Mouse (Mus musculus): ENCODE results near the gene Kcnb1. TPM values are rescaled to one million over a fixed set of nuclear protein-coding genes. Genes with fewer than 3 reads are reported as not detected.

The Kcnb1 gene
- polyA plus RNA-seq, 1 experiment from 2014 or later, result 0.96 TPM

- Histone ChIP-seq H3K4me1 (ENCODE audit: control insufficient read depth, insufficient read depth, low read length) (no peaks in the 10 kb centered on the region), H3K27me3 (ENCODE audit: control insufficient read depth, insufficient read depth, low read length) (no peaks in the 10 kb centered on the region), H3K9me3 (ENCODE audit: control insufficient read depth, low read length) (no peaks in the 10 kb centered on the region), H3K4me2 (no peak overlapping the region), H3K9ac (ENCODE audit: low read length) (no peak overlapping the region), H3K27ac (ENCODE audit: low read depth, low read length) (no peak overlapping the region), H3K36me3 (ENCODE audit: control insufficient read depth, insufficient read depth, low read length) (no peaks in the 10 kb centered on the region), H3K4me3 (ENCODE audit: low read depth, low read length) (no peak overlapping the region)
- DNase-seq (ENCODE audit: low spot score, missing footprints) (no peak), ATAC-seq (ENCODE audit: low FRiP score) (no peak)
- 89% methylated on average over 7 of the region's 7 CpGs for WGBS
Observed at GRCm38 (mm10) chr2:167224937-167225336, 35.0 kb upstream of the Kcnb1 start.

- no peak overlapping the region for H3K4me2 ChIP-seq
- H3K27me3 ChIP-seq (ENCODE audit: control insufficient read depth, insufficient read depth, low read length), result no peaks in the 10 kb centered on the region
- no peak overlapping the region for H3K9ac ChIP-seq (ENCODE audit: low read length)
- no peaks in the 10 kb centered on the region for H3K4me1 ChIP-seq (ENCODE audit: control insufficient read depth, insufficient read depth, low read length)
- no peak overlapping the region for H3K27ac ChIP-seq (ENCODE audit: low read depth, low read length)
- H3K36me3 ChIP-seq (ENCODE audit: control insufficient read depth, insufficient read depth, low read length), result no peaks in the 10 kb centered on the region
- DNase-seq (ENCODE audit: low spot score, missing footprints) (no peak), ATAC-seq (ENCODE audit: low FRiP score) (no peak)
- 86% methylated on average over 6 of the region's 6 CpGs for WGBS
- H3K4me3 ChIP-seq (ENCODE audit: low read depth, low read length), result no peak overlapping the region
- H3K9me3 ChIP-seq (ENCODE audit: control insufficient read depth, low read length), result no peaks in the 10 kb centered on the region
Observed at GRCm38 (mm10) chr2:167224194-167224593, 34.2 kb upstream of the Kcnb1 start.

- no peaks in the 10 kb centered on the region for H3K27me3 ChIP-seq (ENCODE audit: control insufficient read depth, insufficient read depth, low read length)
- no peak overlapping the region for H3K4me3 ChIP-seq (ENCODE audit: low read depth, low read length)
- WGBS, result 28% methylated on average over 7 of the region's 7 CpGs
- no peak overlapping the region for H3K9ac ChIP-seq (ENCODE audit: low read length)
- no peak overlapping the region for H3K4me2 ChIP-seq
- no peaks in the 10 kb centered on the region for H3K36me3 ChIP-seq (ENCODE audit: control insufficient read depth, insufficient read depth, low read length)
- no peak overlapping the region for H3K27ac ChIP-seq (ENCODE audit: low read depth, low read length)
- peak; percentile 54; the same call in 1 of the 2 replicates for ATAC-seq (ENCODE audit: low FRiP score)
- H3K9me3 ChIP-seq (ENCODE audit: control insufficient read depth, low read length), result no peaks in the 10 kb centered on the region
- DNase-seq (ENCODE audit: low spot score, missing footprints), result peak; percentile 94
- no peaks in the 10 kb centered on the region for H3K4me1 ChIP-seq (ENCODE audit: control insufficient read depth, insufficient read depth, low read length)
Observed at GRCm38 (mm10) chr2:167222152-167222551, 32.2 kb upstream of the Kcnb1 start.

- no peaks in the 10 kb centered on the region for H3K9me3 ChIP-seq (ENCODE audit: control insufficient read depth, low read length)
- H3K4me2 ChIP-seq, result no peak overlapping the region
- ATAC-seq (ENCODE audit: low FRiP score) (no peak), DNase-seq (ENCODE audit: low spot score, missing footprints) (no peak)
- no peak overlapping the region for H3K4me3 ChIP-seq (ENCODE audit: low read depth, low read length)
- H3K36me3 ChIP-seq (ENCODE audit: control insufficient read depth, insufficient read depth, low read length), result no peaks in the 10 kb centered on the region
- no peaks in the 10 kb centered on the region for H3K4me1 ChIP-seq (ENCODE audit: control insufficient read depth, insufficient read depth, low read length)
- H3K27me3 ChIP-seq (ENCODE audit: control insufficient read depth, insufficient read depth, low read length), result no peaks in the 10 kb centered on the region
- no peak overlapping the region for H3K27ac ChIP-seq (ENCODE audit: low read depth, low read length)
- WGBS, result 86% methylated on average over 13 of the region's 13 CpGs
- no peak overlapping the region for H3K9ac ChIP-seq (ENCODE audit: low read length)
Observed at GRCm38 (mm10) chr2:167221159-167221845, 31.3 kb upstream of the Kcnb1 start.

- DNase-seq (ENCODE audit: low spot score, missing footprints), result no peak
- 81% methylated on average over 5 of the region's 5 CpGs for WGBS
- Histone ChIP-seq H3K27me3 (ENCODE audit: control insufficient read depth, insufficient read depth, low read length) (no peaks in the 10 kb centered on the region), H3K27ac (ENCODE audit: low read depth, low read length) (no peak overlapping the region), H3K4me1 (ENCODE audit: control insufficient read depth, insufficient read depth, low read length) (no peaks in the 10 kb centered on the region), H3K9me3 (ENCODE audit: control insufficient read depth, low read length) (no peaks in the 10 kb centered on the region), H3K36me3 (ENCODE audit: control insufficient read depth, insufficient read depth, low read length) (no peaks in the 10 kb centered on the region), H3K9ac (ENCODE audit: low read length) (no peak overlapping the region), H3K4me3 (ENCODE audit: low read depth, low read length) (no peak overlapping the region), H3K4me2 (no peak overlapping the region)
- no peak for ATAC-seq (ENCODE audit: low FRiP score)
Observed at GRCm38 (mm10) chr2:167220736-167221135, 30.8 kb upstream of the Kcnb1 start.

GRCm38 (mm10) chr2:167219154-167219775, 29.3 kb upstream of the Kcnb1 start:
- Histone ChIP-seq H3K9me3 (ENCODE audit: control insufficient read depth, low read length) (no peaks in the 10 kb centered on the region), H3K4me1 (ENCODE audit: control insufficient read depth, insufficient read depth, low read length) (no peaks in the 10 kb centered on the region), H3K27me3 (ENCODE audit: control insufficient read depth, insufficient read depth, low read length) (no peaks in the 10 kb centered on the region), H3K9ac (ENCODE audit: low read length) (no peak overlapping the region), H3K4me3 (ENCODE audit: low read depth, low read length) (no peak overlapping the region), H3K4me2 (no peak overlapping the region), H3K27ac (ENCODE audit: low read depth, low read length) (no peak overlapping the region), H3K36me3 (ENCODE audit: control insufficient read depth, insufficient read depth, low read length) (no peaks in the 10 kb centered on the region)
- WGBS, result 50% methylated on average over 8 of the region's 8 CpGs
- peak; percentile 71; the same call in 1 of the 2 replicates for ATAC-seq (ENCODE audit: low FRiP score)
- peak; percentile 98 for DNase-seq (ENCODE audit: low spot score, missing footprints)

- no peak overlapping the region for H3K27ac ChIP-seq (ENCODE audit: low read depth, low read length)
- ATAC-seq (ENCODE audit: low FRiP score), result no peak
- no peak overlapping the region for H3K4me3 ChIP-seq (ENCODE audit: low read depth, low read length)
- H3K4me2 ChIP-seq, result no peak overlapping the region
- H3K9me3 ChIP-seq (ENCODE audit: control insufficient read depth, low read length), result no peaks in the 10 kb centered on the region
- H3K27me3 ChIP-seq (ENCODE audit: control insufficient read depth, insufficient read depth, low read length), result no peaks in the 10 kb centered on the region
- DNase-seq (ENCODE audit: low spot score, missing footprints), result no peak
- H3K4me1 ChIP-seq (ENCODE audit: control insufficient read depth, insufficient read depth, low read length), result no peaks in the 10 kb centered on the region
- 98% methylated on average over 12 of the region's 12 CpGs for WGBS
- H3K9ac ChIP-seq (ENCODE audit: low read length), result no peak overlapping the region
- no peaks in the 10 kb centered on the region for H3K36me3 ChIP-seq (ENCODE audit: control insufficient read depth, insufficient read depth, low read length)
Observed at GRCm38 (mm10) chr2:167213666-167214065, 23.7 kb upstream of the Kcnb1 start.

- Histone ChIP-seq H3K27ac (ENCODE audit: low read depth, low read length) (no peak overlapping the region), H3K27me3 (ENCODE audit: control insufficient read depth, insufficient read depth, low read length) (no peaks in the 10 kb centered on the region), H3K9me3 (ENCODE audit: control insufficient read depth, low read length) (no peaks in the 10 kb centered on the region), H3K4me3 (ENCODE audit: low read depth, low read length) (no peak overlapping the region), H3K4me1 (ENCODE audit: control insufficient read depth, insufficient read depth, low read length) (no peaks in the 10 kb centered on the region), H3K36me3 (ENCODE audit: control insufficient read depth, insufficient read depth, low read length) (no peaks in the 10 kb centered on the region), H3K4me2 (no peak overlapping the region), H3K9ac (ENCODE audit: low read length) (no peak overlapping the region)
- ATAC-seq (ENCODE audit: low FRiP score) (no peak), DNase-seq (ENCODE audit: low spot score, missing footprints) (no peak)
- 100% methylated on average over 3 of the region's 3 CpGs for WGBS
Observed at GRCm38 (mm10) chr2:167213076-167213475, 23.1 kb upstream of the Kcnb1 start.

GRCm38 (mm10) chr2:167212551-167212950, 22.6 kb upstream of the Kcnb1 start:
- no peak overlapping the region for H3K4me2 ChIP-seq
- no peak for ATAC-seq (ENCODE audit: low FRiP score)
- 95% methylated on average over 6 of the region's 6 CpGs for WGBS
- H3K9ac ChIP-seq (ENCODE audit: low read length), result no peak overlapping the region
- H3K9me3 ChIP-seq (ENCODE audit: control insufficient read depth, low read length), result no peaks in the 10 kb centered on the region
- no peak overlapping the region for H3K4me3 ChIP-seq (ENCODE audit: low read depth, low read length)
- H3K27me3 ChIP-seq (ENCODE audit: control insufficient read depth, insufficient read depth, low read length), result no peaks in the 10 kb centered on the region
- DNase-seq (ENCODE audit: low spot score, missing footprints), result no peak
- no peak overlapping the region for H3K27ac ChIP-seq (ENCODE audit: low read depth, low read length)
- no peaks in the 10 kb centered on the region for H3K4me1 ChIP-seq (ENCODE audit: control insufficient read depth, insufficient read depth, low read length)
- H3K36me3 ChIP-seq (ENCODE audit: control insufficient read depth, insufficient read depth, low read length), result no peaks in the 10 kb centered on the region

Data from midbrain, embryonic 11.5 days (tissue).